Mouse (Mus musculus) stomach, postnatal 0 days (tissue): Measurements from ENCODE around the gene 1700069L16Rik. TPM values are rescaled to one million over a fixed set of nuclear protein-coding genes. Genes with fewer than 3 reads are reported as not detected.
A peak's percentile ranks its signal among the peaks of the same experiment; 100 is the strongest.

Experiments used
- ATAC-seq: fragments of 200-750 bp; cut with Nextera tagmentation; 2 replicates; pipeline ENCODE4 v1.8.0; 2017; ENCODE audit not compliant: low FRiP score, low TSS enrichment
- DNase-seq: peaks from one replicate; pipeline ENCODE4 v3.0.0-alpha.2; 2016; ENCODE audit warnings: low spot score
- H3K27ac ChIP-seq: fragments of 300-500 bp; sonication (generic); replicated peaks from 2 replicates; pipeline ENCODE4 v1.5.1; 2014; ENCODE audit warnings: mild to moderate bottlenecking, control low read depth
- H3K27me3 ChIP-seq: fragments of 300-500 bp; sonication (generic); 2 replicates; pipeline ENCODE4 v1.6.1; 2014; ENCODE audit warnings: low read length; ENCODE audit not compliant: control insufficient read depth, insufficient read depth
- H3K36me3 ChIP-seq: fragments of 300-500 bp; sonication (generic); 2 replicates; pipeline ENCODE4 v1.6.1; 2014; ENCODE audit warnings: low read length, mixed read lengths; ENCODE audit not compliant: control insufficient read depth, insufficient read depth
- H3K4me1 ChIP-seq: fragments of 300-500 bp; sonication (generic); replicated peaks from 2 replicates; pipeline ENCODE4 v1.6.1; 2014; ENCODE audit warnings: antibody characterized with exemption; ENCODE audit not compliant: control insufficient read depth, insufficient read depth
- H3K4me2 ChIP-seq: fragments of 300-500 bp; sonication (generic); replicated peaks from 2 replicates; pipeline ENCODE4 v1.6.1; 2014; ENCODE audit warnings: low read depth, mild to moderate bottlenecking, control low read depth, moderate library complexity
- H3K4me3 ChIP-seq: fragments of 300-500 bp; sonication (generic); 2 replicates; pipeline ENCODE4 v1.5.1; 2014; ENCODE audit warnings: low read depth, low read length, control low read depth
- H3K9ac ChIP-seq: fragments of 300-500 bp; sonication (generic); 2 replicates; pipeline ENCODE4 v1.6.1; 2014; ENCODE audit warnings: mild to moderate bottlenecking, low read length, control low read depth, mixed read lengths
- H3K9me3 ChIP-seq: fragments of 300-500 bp; sonication (generic); 2 replicates; pipeline ENCODE4 v1.6.1; 2016; ENCODE audit warnings: low read length; ENCODE audit not compliant: control insufficient read depth
- CTCF ChIP-seq: IDR thresholded peaks from 2 replicates; pipeline ENCODE4 v1.5.1; 2016; ENCODE audit warnings: antibody characterized with exemption, low read depth, mild to moderate bottlenecking, moderate library complexity
- EP300 ChIP-seq: optimal IDR thresholded peaks from 2 replicates; pipeline ENCODE3; 2016; ENCODE audit warnings: antibody characterized with exemption
- WGBS: fragments of 180-500 bp; shearing (Covaris S2); extraction: QIAGEN DNeasy Blood & Tissue Kit; methylation state at CpG from one replicate; pipeline ENCODE4 v1.1.7; 2014; 5-methylcytosine and 5-hydroxymethylcytosine counted together
- polyA plus RNA-seq: library from polyadenylated mRNA; unstranded; fragments of >200 nt; fragmentation: Nextera tagmentation; extraction: Ambion mirVana; gene quantifications from 2 replicates; pipeline ENCODE4 v1.2.1, GENCODE M21; 2015

The 1700069L16Rik gene
- polyA plus RNA-seq, 1 experiment from 2014 or later: not detected

DNA sequence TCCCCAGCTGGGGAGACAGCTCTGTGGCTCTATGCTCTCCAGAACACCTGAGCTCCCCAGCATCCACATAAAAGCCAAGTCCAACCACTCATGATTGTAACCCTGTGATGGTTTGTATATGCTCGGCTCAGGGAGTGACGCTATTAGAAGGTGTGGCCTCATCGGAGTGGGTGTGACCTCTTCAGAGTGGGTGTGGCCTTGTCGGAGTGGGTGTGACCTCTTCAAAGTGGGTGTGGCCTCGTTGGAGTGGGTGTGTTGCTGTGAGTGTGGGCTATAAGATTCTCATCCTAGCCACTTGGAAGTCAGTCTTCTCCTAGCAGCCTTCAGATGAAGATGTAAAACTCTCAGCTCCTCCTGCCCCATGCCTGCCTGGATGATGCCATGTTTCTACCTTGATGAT is 37.1 kb downstream of the 1700069L16Rik start:
- ATAC-seq: no peak
- TF ChIP-seq EP300: no peak
- TF ChIP-seq CTCF: no peak

DNA sequence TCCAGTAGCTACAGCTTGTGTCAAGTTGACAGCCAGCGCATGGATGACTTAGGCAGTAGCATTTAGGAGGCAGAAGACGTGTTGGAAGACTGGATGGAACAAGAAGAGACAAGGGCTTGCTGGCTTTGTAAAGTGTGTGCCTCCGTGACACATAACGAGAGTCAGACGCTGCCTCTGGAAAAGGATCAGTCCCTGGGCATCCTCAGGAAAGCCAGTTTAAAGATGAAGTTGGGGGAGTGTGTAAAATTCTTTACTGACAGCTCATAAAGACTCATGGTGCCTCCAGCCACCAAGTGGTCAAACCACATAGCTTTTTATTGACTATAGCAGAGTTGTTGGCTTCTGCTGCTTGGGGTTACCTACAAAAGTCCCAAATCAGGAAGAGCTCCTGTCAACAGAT is 39.1 kb downstream of the 1700069L16Rik start:
- Histone ChIP-seq H3K27ac (no peak overlapping the region), H3K9ac (no peak overlapping the region), H3K4me2 (no peak overlapping the region), H3K4me3 (no peak overlapping the region), H3K9me3 (no peaks in the 10 kb centered on the region), H3K27me3 (no peaks in the 10 kb centered on the region), H3K36me3 (no peaks in the 10 kb centered on the region), H3K4me1 (no peaks in the 10 kb centered on the region)
- DNase-seq (no peak), ATAC-seq (no peak)
- no peak for TF ChIP-seq EP300
- TF ChIP-seq CTCF: peak; percentile 9; the same call in 1 of the 2 replicates
- 65% methylated on average over 5 of the region's 5 CpGs for WGBS

More for the DNA sequence above, 37.1 kb downstream of the 1700069L16Rik start:
- H3K27me3 ChIP-seq: no peaks in the 10 kb centered on the region
- H3K4me2 ChIP-seq: no peak overlapping the region
- no peak for DNase-seq
- 70% methylated on average over 5 of the region's 5 CpGs for WGBS
- no peak overlapping the region for H3K4me3 ChIP-seq
- H3K9me3 ChIP-seq: no peaks in the 10 kb centered on the region
- no peak overlapping the region for H3K27ac ChIP-seq
- no peak overlapping the region for H3K9ac ChIP-seq
- no peaks in the 10 kb centered on the region for H3K36me3 ChIP-seq
- no peaks in the 10 kb centered on the region for H3K4me1 ChIP-seq

DNA sequence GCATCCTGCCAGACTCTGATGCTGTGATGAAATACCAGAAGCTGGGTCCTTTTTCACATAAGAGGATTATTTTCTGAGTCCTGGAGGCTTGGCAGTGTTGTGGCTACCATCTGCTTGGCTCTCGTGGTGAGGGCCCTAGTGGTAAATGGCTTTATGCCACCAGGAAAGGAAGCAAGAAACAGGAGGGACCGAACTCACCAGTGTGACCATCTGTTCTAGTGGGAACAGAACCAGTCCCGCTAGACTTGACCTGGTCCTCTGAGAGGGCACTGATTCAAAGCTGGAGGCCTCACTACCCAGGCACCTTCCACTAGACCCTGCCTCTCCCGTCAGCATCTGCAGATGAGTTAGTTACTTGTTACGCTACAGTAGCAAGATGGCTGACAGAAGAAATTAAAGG is 41.3 kb downstream of the 1700069L16Rik start:
- H3K9ac ChIP-seq: no peak overlapping the region
- ATAC-seq: no peak
- WGBS: 75% methylated on average over 5 of the region's 5 CpGs
- H3K4me1 ChIP-seq: no peaks in the 10 kb centered on the region
- no peaks in the 10 kb centered on the region for H3K27me3 ChIP-seq
- H3K9me3 ChIP-seq: no peaks in the 10 kb centered on the region
- no peak overlapping the region for H3K27ac ChIP-seq
- no peak overlapping the region for H3K4me2 ChIP-seq
- no peaks in the 10 kb centered on the region for H3K36me3 ChIP-seq
- no peak for TF ChIP-seq EP300
- TF ChIP-seq CTCF: no peak
- no peak overlapping the region for H3K4me3 ChIP-seq
- no peak for DNase-seq

DNA sequence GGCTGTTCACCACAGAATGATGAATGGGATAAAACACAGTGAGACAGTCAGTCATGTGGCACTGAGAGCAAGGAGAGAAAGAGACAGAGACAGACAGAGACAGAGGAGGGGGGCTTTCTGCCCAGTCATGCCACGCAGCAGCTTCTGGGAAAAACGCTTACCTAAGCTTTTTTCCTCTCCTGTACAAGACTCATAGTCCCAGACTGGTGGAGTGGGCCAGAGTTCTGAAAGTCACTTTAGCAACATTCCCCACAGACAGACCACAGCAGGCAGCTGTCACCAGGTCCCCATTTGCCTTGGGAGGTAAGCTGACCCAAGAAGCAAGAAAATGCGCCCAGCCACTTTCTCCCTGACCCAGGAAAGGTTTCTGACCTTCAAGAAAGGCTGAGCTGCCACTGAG is 42.1 kb downstream of the 1700069L16Rik start:
- H3K4me3 ChIP-seq: no peak overlapping the region
- ATAC-seq (no peak), DNase-seq (no peak)
- TF ChIP-seq CTCF: no peak
- TF ChIP-seq EP300: no peak
- no peaks in the 10 kb centered on the region for H3K36me3 ChIP-seq
- H3K27me3 ChIP-seq: no peaks in the 10 kb centered on the region
- no peaks in the 10 kb centered on the region for H3K4me1 ChIP-seq
- no peak overlapping the region for H3K27ac ChIP-seq
- WGBS: 89% methylated on average over 3 of the region's 3 CpGs
- H3K9ac ChIP-seq: no peak overlapping the region
- H3K4me2 ChIP-seq: no peak overlapping the region
- H3K9me3 ChIP-seq: no peaks in the 10 kb centered on the region

DNA sequence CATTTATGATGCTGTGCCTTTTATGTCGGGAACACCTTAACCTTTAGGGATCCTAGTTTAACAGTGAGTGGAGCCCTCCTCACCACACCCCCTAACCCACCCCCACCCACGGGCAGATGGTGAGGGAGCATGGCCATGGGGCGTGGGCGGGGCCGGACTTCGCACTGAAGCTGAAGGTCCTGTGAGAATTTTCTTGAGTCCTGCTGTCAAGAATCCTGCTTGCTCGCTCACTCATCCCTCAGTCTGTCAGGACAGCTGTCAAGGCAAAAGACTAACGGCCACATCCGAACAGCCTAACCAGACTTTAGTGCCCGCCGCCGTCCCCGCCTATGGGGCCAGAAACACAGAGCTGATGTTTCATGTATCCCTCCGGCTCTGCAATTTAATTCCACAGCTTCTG is 43.4 kb downstream of the 1700069L16Rik start:
- Histone ChIP-seq H3K4me2 (no peak overlapping the region), H3K4me3 (no peak overlapping the region), H3K27ac (no peak overlapping the region), H3K27me3 (no peaks in the 10 kb centered on the region), H3K9me3 (no peaks in the 10 kb centered on the region), H3K9ac (no peak overlapping the region), H3K4me1 (no peaks in the 10 kb centered on the region), H3K36me3 (no peaks in the 10 kb centered on the region)
- ATAC-seq: no peak
- TF ChIP-seq EP300: no peak
- TF ChIP-seq CTCF: no peak
- no peak for DNase-seq
- 67% methylated on average over 14 of the region's 14 CpGs for WGBS

DNA sequence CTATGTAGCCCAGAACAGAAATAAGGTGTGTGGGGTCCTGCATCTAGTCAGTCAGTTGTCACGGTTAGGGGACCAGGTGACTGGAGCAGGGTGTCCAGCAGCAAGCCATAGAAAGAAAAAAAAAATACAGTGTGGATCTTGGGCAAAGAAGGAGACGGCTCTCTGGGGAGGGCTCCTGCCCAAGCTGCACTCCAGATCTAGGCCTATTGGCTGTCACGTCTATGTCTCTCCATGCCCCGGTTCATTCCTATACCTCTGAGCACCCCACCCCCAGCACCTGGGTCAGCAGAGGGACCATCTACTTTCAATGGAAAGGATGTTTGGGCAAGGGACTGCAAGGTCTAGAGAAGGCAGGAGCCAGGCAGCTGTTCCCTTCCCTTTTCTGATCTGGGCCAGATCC is 45.1 kb downstream of the 1700069L16Rik start:
- Histone ChIP-seq H3K36me3 (no peaks in the 10 kb centered on the region), H3K9ac (no peak overlapping the region), H3K9me3 (no peaks in the 10 kb centered on the region), H3K27ac (no peak overlapping the region), H3K27me3 (no peaks in the 10 kb centered on the region), H3K4me2 (no peak overlapping the region), H3K4me1 (no peaks in the 10 kb centered on the region), H3K4me3 (no peak overlapping the region)
- no peak for TF ChIP-seq CTCF
- TF ChIP-seq EP300: no peak
- no peak for ATAC-seq
- WGBS: 92% methylated on average over 4 of the region's 4 CpGs
- no peak for DNase-seq
